Mouse (Mus musculus) heart, adult 8-10 months (tissue): ENCODE results near the gene Mcur1. TPM values are rescaled to one million over a fixed set of nuclear protein-coding genes. Genes with fewer than 3 reads are reported as not detected.
A peak's percentile ranks its signal among the peaks of the same experiment; 100 is the strongest.

Experiments used
- DNase-seq: peaks from one replicate; pipeline ENCODE4 v3.0.0; 2022; ENCODE audit warnings: low spot score
- total RNA-seq, 4 experiments: library from RNA; stranded (reverse); gene quantifications; 2 replicates each; pipeline ENCODE4 v1.2.4; 2022

Gene Mcur1
- total RNA-seq, 4 experiments from 2014 or later, result 43.2 to 51.2 (median 48.7) TPM

DNA sequence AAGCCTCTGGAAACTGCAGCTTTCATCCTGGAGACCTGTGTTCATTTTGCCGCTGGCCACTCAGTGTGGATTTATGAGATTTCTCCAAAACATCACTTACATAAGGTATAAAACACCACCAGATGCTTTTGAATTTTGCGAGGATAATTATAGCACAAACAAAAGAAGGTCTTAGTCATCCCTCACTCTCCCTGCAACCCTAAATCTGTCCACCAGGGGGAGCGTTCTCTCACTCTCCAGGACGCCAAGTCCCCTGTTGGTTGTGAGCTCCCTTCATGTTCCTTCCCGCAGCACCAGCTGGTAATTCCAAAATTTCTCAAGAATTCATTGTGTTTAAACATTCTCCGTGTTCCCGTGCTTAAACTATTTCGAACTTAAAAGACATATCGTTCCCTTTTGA lies 5.4 kb upstream of the Mcur1 start:
- peak; percentile 80 for DNase-seq

DNA sequence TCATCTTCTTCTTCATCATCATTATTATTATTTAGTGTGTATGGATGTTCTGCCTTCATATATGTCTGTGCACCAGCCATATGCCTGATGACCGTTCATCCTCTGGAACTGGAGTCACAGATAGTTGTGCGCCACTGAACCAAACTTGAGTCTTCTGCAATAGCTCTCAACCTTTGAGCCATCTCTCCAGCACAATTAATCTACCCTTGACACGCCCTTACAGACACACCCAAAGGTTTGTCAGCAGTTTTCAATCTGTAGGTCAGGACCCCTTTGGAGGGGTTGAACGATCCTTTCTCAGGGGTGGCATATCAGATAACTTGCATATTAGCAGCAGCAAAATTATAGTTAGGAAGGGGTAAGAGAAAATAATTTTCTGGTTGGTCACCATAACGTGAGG lies 4.7 kb upstream of the Mcur1 start:
- no peak for DNase-seq

GRCm38 (mm10) chr13:43562726-43563125 lies 2.7 kb upstream of the Mcur1 start:
- DNase-seq, result no peak

DNA sequence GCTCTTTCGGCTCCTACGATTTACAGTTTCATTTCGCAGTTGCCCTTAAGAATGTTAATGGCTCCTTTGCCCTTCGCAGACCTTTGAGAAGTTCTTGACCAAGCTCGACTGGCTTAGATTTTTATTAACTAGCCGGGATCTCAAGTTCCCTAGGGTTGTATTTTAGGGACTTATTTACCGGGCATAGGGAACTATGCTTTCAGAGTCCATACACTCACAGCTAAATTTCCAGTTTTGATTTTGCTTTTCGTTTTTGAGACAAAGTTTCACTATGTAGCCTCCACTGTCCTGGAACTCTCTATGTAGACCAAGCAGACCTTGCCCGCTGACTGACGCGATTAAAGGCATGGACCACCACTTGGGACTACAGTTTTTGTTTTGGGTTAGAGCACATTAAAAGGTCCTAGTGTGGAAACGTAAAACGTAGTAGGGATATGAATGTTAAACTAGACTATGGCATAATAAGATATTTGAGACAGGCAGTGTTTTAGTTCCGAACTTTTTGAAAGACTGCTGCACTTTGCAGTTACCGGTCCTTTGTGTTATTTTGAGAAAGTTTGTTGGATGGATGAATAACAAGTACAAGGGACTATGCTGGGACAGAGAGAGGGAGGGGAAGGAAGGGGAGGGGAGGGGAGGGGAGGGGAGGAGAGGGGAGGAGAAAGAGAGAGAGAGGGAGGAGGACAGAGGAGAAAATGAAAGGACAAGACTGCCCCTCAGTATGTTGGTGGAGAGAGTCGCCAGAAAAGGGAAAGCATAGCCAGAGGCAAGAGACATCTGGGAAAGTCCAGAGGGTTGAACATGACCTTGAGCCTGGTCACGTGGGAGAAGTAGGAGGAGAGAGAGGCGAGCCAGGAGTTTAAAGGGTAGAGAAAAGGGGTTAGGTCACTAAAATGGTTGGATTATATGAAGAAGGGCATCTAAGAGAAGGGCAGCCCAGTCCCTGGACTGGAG lies 744 bp upstream of the Mcur1 start:
- DNase-seq, result peak; percentile 63

DNA sequence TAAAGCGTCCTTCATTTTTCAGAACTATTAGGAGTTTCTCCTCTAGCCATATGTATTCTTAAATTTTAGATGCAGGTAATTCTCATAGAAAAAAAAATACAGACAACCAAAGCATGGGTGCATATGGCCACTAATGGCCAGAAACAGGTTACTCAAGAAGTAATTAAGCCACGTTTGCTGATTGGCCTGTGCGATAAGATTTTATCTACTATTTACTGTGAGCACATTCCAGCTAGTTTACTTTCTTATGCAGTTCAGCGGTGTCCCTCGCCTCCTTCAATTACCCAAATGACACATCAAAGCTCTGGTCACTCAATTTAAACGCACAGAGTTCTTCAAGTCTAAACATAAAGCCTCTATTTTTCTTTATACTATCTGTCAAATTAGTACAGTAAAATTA lies 1.0 kb downstream of the Mcur1 start:
- DNase-seq, result no peak

GRCm38 (mm10) chr13:43558357-43558756 lies 1.6 kb downstream of the Mcur1 start:
- DNase-seq, result no peak

DNA sequence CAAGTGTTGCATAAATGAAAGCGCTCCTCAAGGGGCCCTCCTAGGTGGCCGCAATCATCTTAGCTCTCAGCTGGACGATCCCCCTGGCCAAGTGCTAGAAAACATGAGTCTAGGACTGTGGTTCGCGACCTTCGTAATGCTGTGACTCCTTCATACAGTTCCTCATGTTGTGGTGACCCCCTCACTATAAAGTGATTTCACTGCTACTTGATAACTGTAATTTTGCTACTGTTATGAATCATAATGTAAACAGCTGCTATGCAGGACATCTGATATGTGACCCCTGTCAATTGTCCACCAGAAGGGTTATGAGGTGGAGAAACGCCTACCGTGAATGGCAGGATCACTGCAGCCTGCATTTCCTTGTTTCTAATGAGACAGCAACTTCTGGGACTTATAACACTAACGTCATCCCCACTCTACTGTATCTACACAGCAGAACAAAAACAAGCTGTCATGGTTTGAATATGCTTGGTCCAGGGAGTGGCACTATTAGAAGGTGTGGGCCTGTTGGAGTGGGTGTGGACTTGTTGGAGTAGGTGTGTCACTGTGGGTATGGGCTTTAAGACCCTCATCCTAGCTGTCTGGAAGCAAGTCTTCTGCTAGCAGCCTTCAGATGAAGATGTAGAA lies 3.0 kb downstream of the Mcur1 start:
- no peak for DNase-seq

DNA sequence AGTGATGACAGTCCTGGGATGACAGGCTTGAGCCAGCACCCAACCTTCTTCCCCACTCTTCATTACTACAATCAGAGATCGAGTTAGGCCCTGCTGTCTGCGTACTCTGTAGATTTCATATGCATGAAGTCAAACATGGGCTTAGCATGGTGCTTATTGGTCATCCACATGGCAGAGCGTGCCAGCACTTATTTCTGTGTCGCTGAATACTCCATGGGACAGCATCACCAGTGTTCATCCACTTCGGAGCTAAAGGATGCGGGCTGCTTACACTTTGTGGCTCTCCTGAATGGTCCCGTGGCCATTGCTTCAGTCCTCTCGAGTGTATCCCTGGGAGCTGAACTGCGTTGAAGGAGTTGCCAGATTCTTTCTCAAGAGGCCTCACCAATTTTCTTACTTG lies 4.7 kb downstream of the Mcur1 start:
- DNase-seq, result no peak

DNA sequence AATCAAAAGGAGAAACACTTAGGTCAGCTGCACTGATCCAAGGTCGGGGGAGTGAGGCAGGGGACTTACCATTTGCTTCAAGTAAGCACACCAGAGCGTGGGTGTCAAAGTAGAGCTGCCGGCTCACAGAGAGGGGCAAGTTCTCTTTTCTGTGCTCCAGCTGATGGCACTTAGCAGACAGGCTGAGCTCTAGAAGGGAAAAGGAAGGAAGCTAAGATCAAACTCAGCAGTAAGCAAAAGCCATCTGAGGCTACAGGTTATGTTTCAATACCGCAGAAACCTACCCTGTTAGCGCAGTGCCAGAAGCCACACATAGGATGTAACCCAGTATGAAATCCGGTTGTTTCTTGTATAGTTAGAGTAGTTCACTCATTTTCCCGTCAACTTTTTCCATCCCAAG lies 5.2 kb downstream of the Mcur1 start:
- DNase-seq, result no peak

DNA sequence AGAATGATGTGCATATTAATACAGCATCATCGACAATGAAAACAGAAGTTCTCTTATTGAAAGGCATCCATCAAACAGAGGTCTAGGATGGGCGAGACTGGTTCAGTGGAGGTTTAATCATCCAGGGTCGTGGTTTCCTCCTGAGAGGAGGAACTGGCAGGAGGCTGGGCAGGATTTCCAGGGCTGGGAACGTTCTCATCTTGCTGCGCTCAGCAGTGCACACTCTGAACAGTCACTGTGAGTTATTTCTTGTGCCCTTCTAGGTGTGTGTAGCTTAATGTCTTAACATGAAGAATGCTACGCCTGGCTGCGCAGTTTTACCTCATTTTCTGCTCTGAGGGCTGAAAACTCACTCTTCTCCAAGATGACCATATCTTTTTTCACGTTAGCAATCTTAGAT lies 9.3 kb downstream of the Mcur1 start:
- no peak for DNase-seq

- DNase-seq, result no peak
Measured at GRCm38 (mm10) chr13:43549870-43550269, 10.1 kb downstream of the Mcur1 start.

DNA sequence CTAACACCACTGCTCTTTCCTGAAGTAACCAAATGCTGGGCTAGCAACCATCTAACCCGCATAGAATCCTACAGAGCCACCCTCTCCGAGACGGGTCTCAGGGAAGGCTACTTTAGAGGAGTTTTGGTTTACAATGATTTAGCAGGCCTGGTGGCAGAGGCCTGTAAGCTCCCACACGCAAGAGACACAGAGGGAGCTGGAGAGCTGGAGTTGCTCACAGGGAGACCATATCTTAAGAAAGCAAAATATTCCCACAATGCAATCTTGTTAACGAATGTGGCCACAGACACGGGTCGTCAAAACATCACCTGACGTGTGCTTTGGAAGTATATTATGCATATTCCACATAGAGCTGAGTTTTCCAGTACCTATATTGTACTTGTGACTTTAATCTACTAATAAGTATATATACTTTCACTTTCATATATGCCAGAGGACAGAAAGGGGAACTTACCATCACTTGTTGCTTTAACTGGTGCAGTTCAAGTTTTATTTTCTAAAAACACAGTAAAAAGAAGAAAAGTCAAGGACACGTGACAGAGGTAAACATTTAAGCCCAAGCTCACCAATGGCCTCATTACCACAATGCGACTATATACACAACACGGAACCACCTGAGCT lies 10.8 kb downstream of the Mcur1 start:
- no peak for DNase-seq

- no peak for DNase-seq
Measured at GRCm38 (mm10) chr13:43548617-43549016, 11.4 kb downstream of the Mcur1 start.

GRCm38 (mm10) chr13:43546861-43547260 lies 13.1 kb downstream of the Mcur1 start:
- peak; percentile 86 for DNase-seq

GRCm38 (mm10) chr13:43540205-43540815 lies 19.7 kb downstream of the Mcur1 start:
- DNase-seq, result no peak

DNA sequence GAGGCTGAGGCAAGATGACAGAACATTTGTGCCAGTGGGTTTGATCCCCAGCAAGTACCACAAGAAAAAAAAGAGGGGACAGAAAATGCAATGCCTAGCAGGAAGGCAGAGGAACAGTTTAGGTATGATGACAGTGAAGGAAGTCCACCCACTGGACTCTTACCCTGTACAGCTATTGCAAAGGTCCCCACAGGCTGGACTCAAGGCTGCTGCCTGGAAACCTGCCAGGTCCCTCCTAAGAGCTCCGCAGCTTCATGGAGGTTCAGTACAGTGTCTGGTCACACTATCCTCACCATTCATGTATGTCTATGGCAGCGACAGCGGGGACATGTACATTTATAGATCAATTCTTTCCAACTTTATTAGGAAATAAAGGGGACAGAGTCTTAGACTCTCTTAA lies 20.6 kb downstream of the Mcur1 start:
- no peak for DNase-seq

DNA sequence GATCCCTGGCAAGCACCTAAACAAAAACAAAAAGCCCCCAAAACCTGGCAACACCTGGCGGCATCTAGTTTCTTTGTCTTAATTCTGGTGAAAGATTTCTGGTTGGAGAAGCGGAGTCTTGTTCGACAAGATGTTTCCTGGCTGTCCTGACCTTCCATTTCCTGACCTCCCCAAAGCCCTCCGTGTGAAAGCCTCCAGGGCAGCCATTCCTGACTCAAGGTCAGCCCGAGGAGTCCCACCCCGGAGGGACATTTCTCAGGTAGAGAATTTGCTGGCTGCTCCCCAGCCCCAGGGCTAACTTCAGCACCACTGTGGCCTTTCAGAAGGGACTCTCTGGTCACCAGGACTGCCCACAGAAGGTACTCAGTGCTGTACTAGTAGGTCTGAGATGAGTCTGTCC lies 22.1 kb downstream of the Mcur1 start:
- DNase-seq, result no peak

GRCm38 (mm10) chr13:43534015-43534414 lies 26.0 kb downstream of the Mcur1 start:
- no peak for DNase-seq

DNA sequence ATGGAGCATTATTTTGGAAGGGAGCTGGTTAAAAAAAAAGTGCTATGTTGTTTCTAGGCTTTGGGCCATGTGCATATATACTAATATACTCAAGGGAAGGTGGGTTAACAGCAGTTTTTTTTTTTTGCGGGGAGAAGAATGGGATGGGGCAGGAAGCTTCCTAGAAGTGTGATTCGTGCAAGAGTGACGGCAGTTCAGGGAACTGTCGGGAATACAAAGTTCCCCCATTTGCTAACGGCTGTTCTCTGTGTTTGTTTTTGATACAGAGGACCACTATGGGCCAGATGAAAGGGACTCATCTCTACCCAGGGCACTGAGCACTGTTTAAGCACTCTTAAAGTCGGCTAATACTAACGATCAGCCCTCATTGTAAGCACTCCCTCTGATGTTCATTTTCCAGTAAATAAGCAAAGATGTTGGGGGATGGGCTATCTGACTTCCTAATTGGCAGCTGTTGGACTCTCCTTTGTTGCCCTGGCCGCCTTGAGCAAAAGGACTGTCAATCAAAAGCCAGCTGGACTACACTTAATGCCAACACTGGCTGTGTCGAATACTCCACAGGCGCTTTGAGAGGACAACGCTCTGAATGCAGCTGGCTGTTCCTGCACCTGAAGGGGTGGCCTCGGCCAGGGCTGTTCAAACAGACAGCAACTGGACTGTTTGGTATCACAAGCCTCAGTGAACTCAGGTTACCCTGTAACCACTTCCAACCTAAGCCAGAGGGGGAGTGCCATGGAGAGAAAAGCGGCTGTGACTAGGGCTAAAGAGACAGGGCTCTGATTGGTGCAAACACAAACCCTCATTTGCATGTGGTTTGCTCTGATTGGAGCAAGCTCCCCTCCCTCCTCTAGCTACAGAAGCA lies 28.9 kb downstream of the Mcur1 start:
- peak; percentile 62 for DNase-seq

DNA sequence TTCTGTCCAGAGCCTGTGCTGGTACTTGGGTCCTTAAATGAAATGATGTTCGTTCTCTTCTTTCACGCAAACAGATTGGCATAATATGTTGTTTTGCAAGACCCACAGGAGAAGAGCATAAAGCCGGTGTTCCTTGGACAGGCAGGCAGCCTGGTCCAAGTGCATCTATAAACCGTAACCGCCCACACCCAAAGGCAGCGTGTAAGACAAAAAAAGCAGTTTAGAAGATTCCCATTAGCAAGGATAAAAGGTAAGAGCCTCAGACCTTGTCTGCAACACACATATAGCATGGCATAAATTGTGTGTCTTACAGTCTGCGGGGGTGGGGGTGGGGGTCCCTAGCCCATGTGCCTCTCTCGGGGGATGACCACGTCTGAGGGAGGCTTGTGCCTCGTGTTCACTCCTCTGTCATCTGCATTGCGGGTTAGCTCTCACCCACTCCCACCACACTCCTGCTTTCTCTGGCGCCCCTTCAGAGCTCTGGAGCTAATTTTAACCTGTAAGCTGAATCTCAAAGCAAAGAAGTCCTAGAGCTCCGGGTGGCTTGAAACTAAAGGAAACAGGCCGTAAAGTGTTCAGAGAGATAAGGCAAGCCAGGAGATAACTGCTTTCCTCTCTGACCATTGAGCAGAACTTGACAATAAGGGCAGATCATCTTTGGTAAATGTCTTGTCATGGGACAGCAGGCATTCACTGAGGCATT lies 29.7 kb downstream of the Mcur1 start:
- no peak for DNase-seq

DNA sequence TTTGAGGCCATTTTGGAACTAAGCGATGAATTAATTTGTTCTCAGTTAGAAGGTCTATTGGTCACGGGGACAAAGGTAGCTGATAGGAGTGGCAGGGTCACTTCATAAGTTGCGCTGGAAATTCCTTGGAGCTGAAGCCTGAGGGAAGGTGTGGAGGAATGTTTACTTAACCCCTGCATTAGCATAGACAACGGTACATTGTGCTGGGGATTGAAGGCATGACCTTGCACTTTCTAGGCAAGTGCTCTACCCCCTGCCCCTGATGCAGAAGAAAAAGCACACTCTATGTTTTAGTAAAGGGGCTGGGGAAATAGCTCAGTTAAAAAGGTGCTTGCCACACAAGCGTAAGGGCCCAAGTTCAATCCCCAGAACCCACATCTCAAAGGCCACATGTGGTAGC lies 33.7 kb downstream of the Mcur1 start:
- no peak for DNase-seq
